Mouse (Mus musculus): Measurements from ENCODE around the gene Mical3. TPM values are rescaled to one million over a fixed set of nuclear protein-coding genes. Genes with fewer than 3 reads are reported as not detected.

Gene Mical3
- 11.9 and 12.6 TPM in 2 replicates for polyA plus RNA-seq (2016; fragmentation: Nextera tagmentation; extraction: Ambion mirVana)

DNA sequence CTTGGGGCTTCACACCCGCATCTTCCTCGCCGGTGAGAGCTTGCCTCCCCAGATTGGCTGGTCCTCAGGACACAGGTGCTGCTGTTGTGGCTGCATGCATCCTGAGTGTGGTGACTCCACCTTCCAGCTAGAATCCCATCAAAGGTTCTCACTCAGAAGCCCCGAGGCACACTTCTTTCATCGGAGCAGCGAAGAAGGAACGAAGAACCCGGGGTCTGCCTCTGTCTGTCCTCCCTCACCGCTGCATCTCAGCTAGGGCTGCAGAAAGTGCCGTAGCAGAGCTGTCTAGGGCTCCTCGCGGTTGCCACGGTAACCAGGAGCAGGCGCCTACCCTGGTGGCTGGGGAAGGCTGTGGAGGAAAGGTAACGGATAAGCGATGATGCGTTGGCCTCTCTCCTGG is at the start of gene Mical3:
Gene Mical3, minus strand, starts transcription at position 227 of the 400 bp plus-strand sequence.
- H3K4me2 ChIP-seq (replicated peaks): peak within 1 kb of the TSS; percentile 78
- H3K27ac ChIP-seq: no peak within 1 kb of the TSS
- ATAC-seq (ENCODE audit: insufficient number of reproducible peaks, insufficient read depth, low FRiP score, low TSS enrichment): peak; percentile 72
- no peaks in the 10 kb centered on the region for H3K9me3 ChIP-seq
- no peaks in the 10 kb centered on the region for H3K36me3 ChIP-seq
- H3K4me3 ChIP-seq: peak within 1 kb of the TSS; percentile 40
- peak within 1 kb of the TSS; percentile 52 for H3K9ac ChIP-seq
- peaks cover 19% of the 10 kb centered on the region for H3K27me3 ChIP-seq
- peaks cover 10% of the 10 kb centered on the region for H3K4me1 ChIP-seq
- WGBS: under 1% methylated on average over 17 of the region's 17 CpGs

GRCm38 (mm10) chr6:121179846-121180245 is 49.0 kb upstream of the Mical3 start:
- H3K36me3 ChIP-seq: no peaks in the 10 kb centered on the region
- 69% methylated on average over 7 of the region's 7 CpGs for WGBS
- no peaks in the 10 kb centered on the region for H3K27me3 ChIP-seq
- H3K9me3 ChIP-seq: no peaks in the 10 kb centered on the region
- ATAC-seq (ENCODE audit: insufficient number of reproducible peaks, insufficient read depth, low FRiP score, low TSS enrichment): no peak
- no peak overlapping the region for H3K4me3 ChIP-seq
- no peak overlapping the region for H3K4me2 ChIP-seq (replicated peaks)
- H3K27ac ChIP-seq: no peak overlapping the region
- no peak overlapping the region for H3K9ac ChIP-seq
- peaks cover 28% of the 10 kb centered on the region for H3K4me1 ChIP-seq

- 58% methylated on average over 7 of the region's 7 CpGs for WGBS
Observed at GRCm38 (mm10) chr6:121178700-121179358, 48.0 kb upstream of the Mical3 start.

GRCm38 (mm10) chr6:121177118-121177708 is 46.4 kb upstream of the Mical3 start:
- H3K9me3 ChIP-seq: no peaks in the 10 kb centered on the region
- H3K36me3 ChIP-seq: no peaks in the 10 kb centered on the region
- H3K9ac ChIP-seq: no peak overlapping the region
- no peak overlapping the region for H3K4me2 ChIP-seq (replicated peaks)
- H3K27me3 ChIP-seq: no peaks in the 10 kb centered on the region
- no peak for ATAC-seq (ENCODE audit: insufficient number of reproducible peaks, insufficient read depth, low FRiP score, low TSS enrichment)
- WGBS: 78% methylated on average over 7 of the region's 7 CpGs
- no peak overlapping the region for H3K27ac ChIP-seq
- H3K4me1 ChIP-seq: peaks cover 19% of the 10 kb centered on the region
- no peak overlapping the region for H3K4me3 ChIP-seq

More at GRCm38 (mm10) chr6:121178700-121179358, 48.0 kb upstream of the Mical3 start:
- Histone ChIP-seq H3K27ac (no peak overlapping the region), H3K4me3 (no peak overlapping the region), H3K36me3 (no peaks in the 10 kb centered on the region), H3K9ac (no peak overlapping the region), H3K9me3 (no peaks in the 10 kb centered on the region), H3K4me2 (replicated peaks) (no peak overlapping the region), H3K4me1 (peaks cover 19% of the 10 kb centered on the region), H3K27me3 (no peaks in the 10 kb centered on the region)
- ATAC-seq (ENCODE audit: insufficient number of reproducible peaks, insufficient read depth, low FRiP score, low TSS enrichment): no peak

DNA sequence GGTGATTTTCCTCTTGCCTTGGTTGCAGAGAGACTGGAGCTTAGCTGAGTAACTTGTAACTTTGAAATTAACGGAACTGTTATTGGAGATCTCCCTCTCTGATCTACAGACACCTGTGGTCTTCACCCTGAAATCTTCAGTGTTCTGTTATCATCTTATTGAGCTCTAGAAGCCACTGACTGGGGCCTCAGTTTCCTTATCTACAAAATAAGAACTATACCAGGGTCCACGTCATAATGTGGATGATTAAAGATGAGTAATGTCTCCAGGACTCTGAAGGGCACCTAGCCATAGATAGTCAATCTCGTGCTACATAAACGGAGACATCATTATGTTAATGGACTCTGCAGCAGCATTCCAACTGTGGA is 45.9 kb upstream of the Mical3 start:
- Histone ChIP-seq H3K27ac (peak overlapping the region; percentile 41; the same call in 1 of the 2 replicates), H3K4me2 (replicated peaks) (peak overlapping the region; percentile 10; the same call in 1 of the 2 replicates), H3K4me3 (no peak overlapping the region), H3K36me3 (no peaks in the 10 kb centered on the region), H3K4me1 (peaks cover 19% of the 10 kb centered on the region), H3K9me3 (no peaks in the 10 kb centered on the region), H3K9ac (no peak overlapping the region), H3K27me3 (no peaks in the 10 kb centered on the region)
- ATAC-seq (ENCODE audit: insufficient number of reproducible peaks, insufficient read depth, low FRiP score, low TSS enrichment): no peak
- 79% methylated on average over 4 of the region's 4 CpGs for WGBS

DNA sequence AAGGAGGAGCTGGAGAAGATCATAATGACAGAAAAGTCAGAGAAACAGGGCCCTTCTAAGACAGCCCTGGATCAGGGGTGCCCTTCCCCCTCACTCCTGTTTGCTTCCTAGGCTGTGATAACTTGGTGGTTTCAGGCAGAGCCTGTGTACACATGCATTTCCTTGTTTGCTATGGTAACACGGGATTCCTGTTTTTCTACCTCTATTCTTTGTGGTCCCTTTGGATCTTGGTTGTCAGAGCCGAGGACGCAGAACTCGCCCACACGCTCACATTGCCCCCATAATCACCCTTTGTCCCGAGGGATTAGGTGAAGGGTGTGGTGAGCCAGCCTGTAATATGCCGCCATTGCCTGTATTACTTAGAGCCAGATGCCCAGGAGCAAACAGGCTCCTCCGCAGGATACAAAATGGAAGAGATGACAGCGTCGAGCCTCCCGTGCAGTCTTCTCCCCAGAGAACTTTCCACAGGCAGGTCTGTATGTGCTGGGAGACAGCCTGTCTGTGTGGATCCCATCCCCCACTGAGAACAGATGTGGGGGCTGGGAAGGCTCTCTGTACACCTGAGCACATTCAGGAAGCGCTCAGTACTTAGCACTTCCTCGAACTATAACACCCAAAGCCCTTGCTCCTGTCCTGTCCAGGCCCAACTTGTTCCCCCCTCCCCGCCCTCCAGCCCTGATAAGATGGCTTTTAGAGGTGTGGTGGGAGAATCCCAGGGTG is 45.4 kb upstream of the Mical3 start:
- Histone ChIP-seq H3K4me3 (no peak overlapping the region), H3K9ac (no peak overlapping the region), H3K27ac (peak overlapping the region; percentile 41; the same call in 1 of the 2 replicates), H3K4me2 (replicated peaks) (peak overlapping the region; percentile 10; the same call in 1 of the 2 replicates), H3K4me1 (peaks cover 19% of the 10 kb centered on the region), H3K36me3 (no peaks in the 10 kb centered on the region), H3K9me3 (no peaks in the 10 kb centered on the region), H3K27me3 (no peaks in the 10 kb centered on the region)
- 36% methylated on average over 14 of the region's 14 CpGs for WGBS
- ATAC-seq (ENCODE audit: insufficient number of reproducible peaks, insufficient read depth, low FRiP score, low TSS enrichment): peak; percentile 47; the same call in 1 of the 2 replicates

DNA sequence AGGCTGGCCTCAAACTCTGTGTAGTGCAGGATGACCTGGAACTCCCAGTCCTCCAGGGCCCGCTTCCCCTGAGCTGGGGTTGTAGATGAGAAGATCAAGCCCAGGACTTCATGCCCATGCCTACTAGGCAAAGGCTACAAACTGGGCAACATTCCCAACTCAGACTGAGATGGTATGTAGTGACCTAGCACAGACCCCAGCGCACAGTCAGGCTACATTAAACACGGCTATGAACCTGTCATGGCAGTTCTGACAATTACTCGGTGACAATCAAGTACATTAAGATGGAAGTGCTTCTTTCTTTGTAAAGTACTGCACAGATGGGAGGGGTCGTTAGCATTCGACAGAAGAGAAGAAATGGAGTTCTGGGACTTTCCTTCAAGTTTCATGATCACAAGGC is 44.0 kb upstream of the Mical3 start:
- no peaks in the 10 kb centered on the region for H3K36me3 ChIP-seq
- H3K27ac ChIP-seq: no peak overlapping the region
- H3K4me3 ChIP-seq: no peak overlapping the region
- H3K9me3 ChIP-seq: no peaks in the 10 kb centered on the region
- no peak overlapping the region for H3K4me2 ChIP-seq (replicated peaks)
- ATAC-seq (ENCODE audit: insufficient number of reproducible peaks, insufficient read depth, low FRiP score, low TSS enrichment): no peak
- peaks cover 19% of the 10 kb centered on the region for H3K4me1 ChIP-seq
- H3K27me3 ChIP-seq: no peaks in the 10 kb centered on the region
- no peak overlapping the region for H3K9ac ChIP-seq
- WGBS: 96% methylated on average over 6 of the region's 6 CpGs

DNA sequence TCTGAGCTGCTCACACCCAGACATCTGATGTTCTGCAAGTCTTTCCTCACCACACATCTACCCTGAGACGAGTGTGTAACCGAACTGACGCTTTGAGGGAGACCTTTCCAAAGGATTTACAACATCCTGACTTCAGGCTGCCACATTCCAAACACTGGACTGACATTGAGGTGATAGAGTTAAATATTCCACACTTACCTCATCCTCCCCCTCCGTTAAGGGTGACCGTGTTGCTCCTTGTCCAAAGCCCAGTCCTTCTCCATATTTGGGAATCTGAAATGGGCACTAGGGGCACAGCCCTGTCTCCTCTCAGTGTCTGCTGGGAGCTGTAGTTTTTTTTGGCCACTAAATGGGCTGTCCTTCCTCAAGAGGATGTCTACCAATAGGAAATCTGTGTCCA is 42.7 kb upstream of the Mical3 start:
- WGBS: 71% methylated on average over 5 of the region's 5 CpGs
- no peak overlapping the region for H3K9ac ChIP-seq
- no peaks in the 10 kb centered on the region for H3K36me3 ChIP-seq
- no peak overlapping the region for H3K27ac ChIP-seq
- no peaks in the 10 kb centered on the region for H3K9me3 ChIP-seq
- no peak overlapping the region for H3K4me2 ChIP-seq (replicated peaks)
- H3K4me3 ChIP-seq: no peak overlapping the region
- no peaks in the 10 kb centered on the region for H3K27me3 ChIP-seq
- no peak for ATAC-seq (ENCODE audit: insufficient number of reproducible peaks, insufficient read depth, low FRiP score, low TSS enrichment)
- peaks cover 19% of the 10 kb centered on the region for H3K4me1 ChIP-seq

DNA sequence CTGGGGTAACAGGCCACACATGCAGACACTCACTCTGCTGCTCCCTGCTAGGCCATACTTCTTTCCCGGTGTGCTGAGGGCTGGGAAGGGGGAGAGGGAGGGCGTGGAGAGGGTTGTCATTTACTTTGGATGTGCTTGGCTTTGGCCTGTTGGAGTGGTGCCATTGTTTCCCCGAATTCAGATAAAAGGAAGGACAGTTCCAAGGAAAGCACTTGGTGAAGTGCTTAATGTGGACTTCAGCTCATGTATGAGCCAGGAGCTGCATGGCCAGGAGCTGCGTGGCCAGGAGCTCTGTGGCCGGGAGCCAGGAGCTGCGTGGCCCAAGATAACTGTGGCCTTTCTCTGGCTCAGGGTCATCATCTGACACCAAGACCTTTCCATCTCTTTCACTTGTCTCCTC is 40.3 kb upstream of the Mical3 start:
- Histone ChIP-seq H3K4me2 (replicated peaks) (no peak overlapping the region), H3K27ac (no peak overlapping the region), H3K36me3 (no peaks in the 10 kb centered on the region), H3K27me3 (no peaks in the 10 kb centered on the region), H3K4me1 (peaks cover 9% of the 10 kb centered on the region), H3K9ac (no peak overlapping the region), H3K4me3 (no peak overlapping the region), H3K9me3 (no peaks in the 10 kb centered on the region)
- ATAC-seq (ENCODE audit: insufficient number of reproducible peaks, insufficient read depth, low FRiP score, low TSS enrichment): no peak
- 88% methylated on average over 6 of the region's 6 CpGs for WGBS

GRCm38 (mm10) chr6:121167381-121167975 is 36.7 kb upstream of the Mical3 start:
- peak; percentile 61; the same call in 1 of the 2 replicates for ATAC-seq (ENCODE audit: insufficient number of reproducible peaks, insufficient read depth, low FRiP score, low TSS enrichment)
- H3K4me2 ChIP-seq (replicated peaks): no peak overlapping the region
- no peak overlapping the region for H3K27ac ChIP-seq
- H3K27me3 ChIP-seq: no peaks in the 10 kb centered on the region
- H3K4me1 ChIP-seq: 0 out of 2 replicates have a peak, but pooled peaks cover 5% of the 10 kb centered on the region
- H3K9ac ChIP-seq: no peak overlapping the region
- H3K4me3 ChIP-seq: no peak overlapping the region
- no peaks in the 10 kb centered on the region for H3K9me3 ChIP-seq
- WGBS: 46% methylated on average over 7 of the region's 7 CpGs
- H3K36me3 ChIP-seq: no peaks in the 10 kb centered on the region

DNA sequence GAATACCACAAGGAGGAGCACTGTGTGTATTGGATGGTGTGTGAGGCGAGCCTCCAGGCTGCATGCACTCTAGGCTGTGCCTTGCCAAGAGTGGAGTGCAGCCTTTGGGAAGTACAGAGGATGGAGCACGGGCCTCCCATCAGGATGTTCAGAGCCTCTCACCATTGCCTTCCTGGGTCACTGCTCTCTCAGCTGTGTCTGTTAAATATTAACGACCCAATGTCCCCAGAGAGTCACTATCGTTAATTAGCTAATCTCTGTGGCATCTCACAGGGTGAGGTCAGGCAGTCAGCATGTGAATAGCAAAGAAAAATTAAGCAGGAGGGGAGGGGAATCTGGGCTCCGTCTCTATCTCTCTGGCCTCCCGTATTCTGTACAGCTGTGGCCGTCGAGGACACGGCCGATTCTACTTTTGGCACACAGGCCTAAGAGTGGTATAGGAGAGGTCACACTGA is 35.3 kb upstream of the Mical3 start:
- Histone ChIP-seq H3K4me1 (0 out of 2 replicates have a peak, but pooled peaks cover 5% of the 10 kb centered on the region), H3K27me3 (no peaks in the 10 kb centered on the region), H3K4me3 (no peak overlapping the region), H3K27ac (no peak overlapping the region), H3K4me2 (replicated peaks) (no peak overlapping the region), H3K9ac (no peak overlapping the region), H3K36me3 (no peaks in the 10 kb centered on the region), H3K9me3 (no peaks in the 10 kb centered on the region)
- no peak for ATAC-seq (ENCODE audit: insufficient number of reproducible peaks, insufficient read depth, low FRiP score, low TSS enrichment)
- WGBS: 45% methylated on average over 10 of the region's 10 CpGs

Measured in embryonic facial prominence, embryonic 12.5 days (tissue).